Comparison of ENCODE assay signal across 8 mouse cellular contexts in genomic region chr5:64809864-64810263, GRCm38 (mm10). TPM values are rescaled to one million over a fixed set of nuclear protein-coding genes. Genes with fewer than 3 reads are reported as not detected.
DNase-seq lines count a peak whose midpoint lies in the region; ATAC-seq lines count a peak whose summit lies in the region.

No protein-coding gene starts in this region.

- H3K9ac ChIP-seq in kidney, embryonic 15.5 days, result no peak overlapping the region
- no peak overlapping the region for H3K9ac ChIP-seq in embryonic facial prominence, embryonic 15.5 days

- peak overlapping the region; percentile 94 for H3K27ac ChIP-seq in kidney, embryonic 15.5 days
- H3K27ac ChIP-seq in embryonic facial prominence, embryonic 15.5 days (replicated peaks), result peak overlapping the region; percentile 88

- WGBS in kidney, embryonic 15.5 days, result 85% methylated on average over 11 of the region's 11 CpGs
- WGBS in embryonic facial prominence, embryonic 15.5 days, result 86% methylated on average over 11 of the region's 11 CpGs

- peaks cover 93% of the 10 kb centered on the region for H3K4me1 ChIP-seq in kidney, embryonic 15.5 days
- peaks cover 82% of the 10 kb centered on the region for H3K4me1 ChIP-seq in embryonic facial prominence, embryonic 15.5 days

- ATAC-seq in kidney, embryonic 15.5 days (replicated peaks; ENCODE audit: low FRiP score), result no peak
- no peak for ATAC-seq in embryonic facial prominence, embryonic 15.5 days (ENCODE audit: insufficient number of reproducible peaks, low FRiP score, low TSS enrichment, low read depth)

- H3K27me3 ChIP-seq in kidney, embryonic 15.5 days, result no peaks in the 10 kb centered on the region
- H3K27me3 ChIP-seq in embryonic facial prominence, embryonic 15.5 days, result no peaks in the 10 kb centered on the region

- DNase-seq in kidney, postnatal 36 days, result no peak
- DNase-seq in liver, result peak; percentile 86
- DNase-seq in natural killer cell, adult 2 months (ENCODE audit: low spot score in 2 of 2), result peak; percentile 45 to 55
- DNase-seq in layer of hippocampus, adult 11-12 months (ENCODE audit: low spot score), result no peak
- DNase-seq in adrenal gland, postnatal 36 days, result no peak
- DNase-seq in ovary, postnatal 14 days (ENCODE audit: low spot score), result no peak

- no peak overlapping the region for H3K4me3 ChIP-seq in kidney, embryonic 15.5 days (replicated peaks)
- no peak overlapping the region for H3K4me3 ChIP-seq in embryonic facial prominence, embryonic 15.5 days (replicated peaks)

- H3K9me3 ChIP-seq in kidney, embryonic 15.5 days (replicated peaks), result no peaks in the 10 kb centered on the region
- H3K9me3 ChIP-seq in embryonic facial prominence, embryonic 15.5 days (replicated peaks), result no peaks in the 10 kb centered on the region

- H3K36me3 ChIP-seq in kidney, embryonic 15.5 days, result peaks cover 14% of the 10 kb centered on the region
- 0 out of 2 replicates have a peak, but pooled peaks cover 3% of the 10 kb centered on the region for H3K36me3 ChIP-seq in embryonic facial prominence, embryonic 15.5 days

- H3K4me2 ChIP-seq in kidney, embryonic 15.5 days, result no peak overlapping the region
- no peak overlapping the region for H3K4me2 ChIP-seq in embryonic facial prominence, embryonic 15.5 days (replicated peaks)

RNA-seq across cellular contexts. Expression of gene Klf3, which starts 6.7 kb away (rescaled TPM):
- polyA plus RNA-seq in kidney, embryonic 15.5 days (2015; fragmentation: Nextera tagmentation; extraction: Ambion mirVana), result 62.2 and 63.6 TPM in 2 replicates
- 92.0 and 94.2 TPM in 2 replicates for polyA plus RNA-seq in embryonic facial prominence, embryonic 15.5 days (2015; fragmentation: Nextera tagmentation; extraction: Ambion mirVana)
- total RNA-seq in adrenal gland, postnatal 36 days (2021), result 10 to 100 TPM; 56.1 to 68.3 TPM

Comparison
In these comparisons a context has a peak if more than half of its experiments do, and no peak if none do; other contexts are left out.
1. DNase-seq: peak in liver (single experiment) and natural killer cell, adult 2 months (2 of 2); none in kidney, postnatal 36 days (0 of 2), layer of hippocampus, adult 11-12 months (single experiment), adrenal gland, postnatal 36 days (0 of 2) and ovary, postnatal 14 days (single experiment).